Mouse (Mus musculus): Measurements from ENCODE around the gene Styxl1.

The Styxl1 gene

GRCm38 (mm10) chr5:135777796-135778470 is at the start of gene Styxl1:
Gene Styxl1 (minus strand): TSS chr5:135778385.
- DNase-seq, result no peak

- no peak for DNase-seq
Measured at GRCm38 (mm10) chr5:135826225-135826624, 48.0 kb upstream of the Styxl1 start.

- no peak for DNase-seq
Measured at GRCm38 (mm10) chr5:135824517-135824916, 46.3 kb upstream of the Styxl1 start.

- DNase-seq, result no peak
Measured at GRCm38 (mm10) chr5:135822316-135822944, 44.2 kb upstream of the Styxl1 start.

- DNase-seq, result no peak
Measured at GRCm38 (mm10) chr5:135818491-135818890, 40.3 kb upstream of the Styxl1 start.

GRCm38 (mm10) chr5:135812991-135813390 is 34.8 kb upstream of the Styxl1 start:
- no peak for DNase-seq

- DNase-seq, result no peak
Measured at GRCm38 (mm10) chr5:135807263-135807637, 29.1 kb upstream of the Styxl1 start.

- DNase-seq, result peak; percentile 95
Measured at GRCm38 (mm10) chr5:135806555-135807262, 28.5 kb upstream of the Styxl1 start, which contains the start of gene Srrm3. Gene Srrm3 (plus strand): TSS chr5:135806890.

GRCm38 (mm10) chr5:135804735-135805134 is 26.6 kb upstream of the Styxl1 start:
- DNase-seq, result no peak

GRCm38 (mm10) chr5:135803676-135804075 is 25.5 kb upstream of the Styxl1 start:
- no peak for DNase-seq

GRCm38 (mm10) chr5:135803135-135803534 is 24.9 kb upstream of the Styxl1 start:
- no peak for DNase-seq

GRCm38 (mm10) chr5:135802641-135803040 is 24.5 kb upstream of the Styxl1 start:
- DNase-seq, result no peak

- DNase-seq, result no peak
Measured at GRCm38 (mm10) chr5:135800927-135801326, 22.7 kb upstream of the Styxl1 start.

- no peak for DNase-seq
Measured at GRCm38 (mm10) chr5:135799746-135800145, 21.6 kb upstream of the Styxl1 start.

GRCm38 (mm10) chr5:135794859-135795181 is 16.6 kb upstream of the Styxl1 start:
- DNase-seq, result no peak

- peak; percentile 93 for DNase-seq
Measured at GRCm38 (mm10) chr5:135793996-135794858, 16.0 kb upstream of the Styxl1 start.

GRCm38 (mm10) chr5:135782901-135783300 is 4.7 kb upstream of the Styxl1 start:
- no peak for DNase-seq

- no peak for DNase-seq
Measured at GRCm38 (mm10) chr5:135780331-135780730, 2.1 kb upstream of the Styxl1 start.

- peak; percentile 100 for DNase-seq
Measured at GRCm38 (mm10) chr5:135778471-135779445, 573 bp upstream of the Styxl1 start, which contains the start of gene Mdh2. Gene Mdh2 (plus strand): TSS chr5:135778480.

GRCm38 (mm10) chr5:135776546-135776945 is 1.6 kb downstream of the Styxl1 start:
- DNase-seq, result no peak

- DNase-seq, result no peak
Measured at GRCm38 (mm10) chr5:135772519-135772918, 5.7 kb downstream of the Styxl1 start.

GRCm38 (mm10) chr5:135764971-135765370 is 13.2 kb downstream of the Styxl1 start:
- no peak for DNase-seq
